Mouse (Mus musculus) heart, adult 2 months (tissue): ENCODE measurements at regions not wholly inside any gene's neighbourhood (a gene's known extent, or its start where the extent isn't known, plus 50 kb on each side); places are given as distances from the start of the nearest gene placed in this dataset.

Experiments used
- DNase-seq, 2 experiments: peaks; one replicate each; pipeline ENCODE4 v3.0.0; 2021
- H3K27ac ChIP-seq: fragments of 200-600 bp; 2 replicates; pipeline ENCODE4 v1.8.1; 2022
- H3K27me3 ChIP-seq: fragments of 200-500 bp; 2 replicates; pipeline ENCODE4 v1.6.1; 2012; ENCODE audit warnings: mild to moderate bottlenecking, low read length, inconsistent platforms, mixed read lengths; ENCODE audit not compliant: control insufficient read depth, insufficient read depth
- H3K36me3 ChIP-seq: fragments of 200-500 bp; 2 replicates; pipeline ENCODE4 v1.6.1; 2012; ENCODE audit warnings: low read length, inconsistent platforms; ENCODE audit not compliant: control insufficient read depth, insufficient read depth
- H3K4me1 ChIP-seq: fragments of 200-500 bp; 2 replicates; pipeline ENCODE4 v1.6.1; 2011; ENCODE audit warnings: low read length; ENCODE audit not compliant: control insufficient read depth, insufficient read depth
- H3K4me3 ChIP-seq: fragments of 200-600 bp; 2 replicates; pipeline ENCODE4 v1.8.1; 2022
- H3K79me2 ChIP-seq: fragments of 200-500 bp; replicated peaks from 2 replicates; pipeline ENCODE4 v1.6.1; 2012; ENCODE audit warnings: mild to moderate bottlenecking, inconsistent platforms, low read length, moderate library complexity, mixed read lengths; ENCODE audit not compliant: control insufficient read depth, insufficient read depth
- H3K9ac ChIP-seq: fragments of 200-500 bp; 2 replicates; pipeline ENCODE4 v1.6.1; 2012; ENCODE audit warnings: low read depth, mild to moderate bottlenecking, control low read depth, inconsistent platforms, low read length, mixed read lengths
- CTCF ChIP-seq: fragments of 200-600 bp; IDR thresholded peaks from 2 replicates; pipeline ENCODE4 v1.8.1; 2022; ENCODE audit warnings: antibody characterized with exemption, mild to moderate bottlenecking, moderate library complexity
- EP300 ChIP-seq: fragments of 200-500 bp; IDR thresholded peaks from 2 replicates; pipeline ENCODE4 v1.6.1; 2011; ENCODE audit warnings: low read depth, low read length, control low read depth; ENCODE audit not compliant: insufficient read depth
- POLR2A ChIP-seq: fragments of 200-500 bp; IDR thresholded peaks from 2 replicates; pipeline ENCODE4 v1.6.1; 2011; ENCODE audit warnings: mild to moderate bottlenecking, low read depth, low read length, control low read depth; ENCODE audit not compliant: insufficient read depth
- WGBS: fragments of 180-500 bp; shearing (Covaris S2); methylation state at CpG from one replicate; pipeline ENCODE4 v1.1.7; 2018; 5-methylcytosine and 5-hydroxymethylcytosine counted together
- intact Hi-C: fragments of 180-260 bp; cut with DNase I; formaldehyde crosslinking; loops from one replicate; pipeline ENCODE4 v1.15.1; 2025

- DNase-seq: no peak
- no peaks in the 10 kb centered on the region for H3K4me1 ChIP-seq
- no peak overlapping the region for H3K4me3 ChIP-seq
- no peak overlapping the region for H3K9ac ChIP-seq
- intact Hi-C loops: no loop called here
- H3K27ac ChIP-seq: no peak overlapping the region
- no peak for TF ChIP-seq CTCF
- WGBS: 67% methylated on average over 4 of the region's 4 CpGs
- H3K79me2 ChIP-seq: no peaks in the 10 kb centered on the region
- no peaks in the 10 kb centered on the region for H3K27me3 ChIP-seq
- no peaks in the 10 kb centered on the region for H3K36me3 ChIP-seq
Observed at GRCm38 (mm10) chr7:51140796-51141195, 370.0 kb upstream of the Ano5 start.

GRCm38 (mm10) chr7:51175211-51175610, 335.6 kb upstream of the Ano5 start:
- no peak overlapping the region for H3K4me3 ChIP-seq
- H3K9ac ChIP-seq: no peak overlapping the region
- H3K4me1 ChIP-seq: no peaks in the 10 kb centered on the region
- no peak for DNase-seq
- no peaks in the 10 kb centered on the region for H3K79me2 ChIP-seq
- TF ChIP-seq EP300: no peak
- no peak for TF ChIP-seq POLR2A
- TF ChIP-seq CTCF: no peak
- intact Hi-C loops: loop anchor here (10.0 kb wide), 1 partner anchor 60 kb away; no protein-coding TSS in a partner anchor
- no peaks in the 10 kb centered on the region for H3K27me3 ChIP-seq
- WGBS: 71% methylated on average over 8 of the region's 8 CpGs
- no peaks in the 10 kb centered on the region for H3K36me3 ChIP-seq
- H3K27ac ChIP-seq: no peak overlapping the region

- intact Hi-C loops: no loop called here
- H3K27me3 ChIP-seq: no peaks in the 10 kb centered on the region
- H3K27ac ChIP-seq: no peak overlapping the region
- H3K79me2 ChIP-seq: no peaks in the 10 kb centered on the region
- H3K4me1 ChIP-seq: no peaks in the 10 kb centered on the region
- 82% methylated on average over 6 of the region's 6 CpGs for WGBS
- H3K9ac ChIP-seq: no peak overlapping the region
- H3K4me3 ChIP-seq: no peak overlapping the region
- TF ChIP-seq CTCF (no peak), POLR2A (no peak), EP300 (no peak)
- no peak for DNase-seq
- H3K36me3 ChIP-seq: no peaks in the 10 kb centered on the region
Observed at GRCm38 (mm10) chr7:51215487-51216232, 295.2 kb upstream of the Ano5 start.

- Histone ChIP-seq H3K9ac (no peak overlapping the region), H3K4me1 (no peaks in the 10 kb centered on the region), H3K79me2 (no peaks in the 10 kb centered on the region), H3K36me3 (no peaks in the 10 kb centered on the region), H3K27me3 (no peaks in the 10 kb centered on the region), H3K27ac (no peak overlapping the region), H3K4me3 (no peak overlapping the region)
- TF ChIP-seq CTCF: no peak
- TF ChIP-seq POLR2A: no peak
- no peak for TF ChIP-seq EP300
- intact Hi-C loops: no loop called here
- no peak for DNase-seq
- WGBS: 43% methylated on average over 3 of the region's 3 CpGs
Observed at GRCm38 (mm10) chr7:51216233-51216605, 294.6 kb upstream of the Ano5 start.

GRCm38 (mm10) chr7:51221351-51221750, 289.5 kb upstream of the Ano5 start:
- Histone ChIP-seq H3K4me3 (no peak overlapping the region), H3K4me1 (no peaks in the 10 kb centered on the region)

GRCm38 (mm10) chr7:51221806-51222205, 289.0 kb upstream of the Ano5 start:
- Histone ChIP-seq H3K36me3 (no peaks in the 10 kb centered on the region), H3K4me3 (no peak overlapping the region), H3K79me2 (no peaks in the 10 kb centered on the region), H3K9ac (no peak overlapping the region), H3K27ac (no peak overlapping the region), H3K27me3 (no peaks in the 10 kb centered on the region), H3K4me1 (no peaks in the 10 kb centered on the region)
- DNase-seq: no peak
- no peak for TF ChIP-seq EP300
- TF ChIP-seq POLR2A: no peak
- no peak for TF ChIP-seq CTCF
- intact Hi-C loops: no loop called here
- 56% methylated on average over 1 of the region's 1 CpGs for WGBS

More at GRCm38 (mm10) chr7:51221351-51221750, 289.5 kb upstream of the Ano5 start:
- Histone ChIP-seq H3K9ac (no peak overlapping the region), H3K36me3 (no peaks in the 10 kb centered on the region), H3K79me2 (no peaks in the 10 kb centered on the region), H3K27ac (no peak overlapping the region), H3K27me3 (no peaks in the 10 kb centered on the region)
- no peak for TF ChIP-seq POLR2A
- TF ChIP-seq EP300: no peak
- TF ChIP-seq CTCF: no peak
- DNase-seq: no peak
- 69% methylated on average over 4 of the region's 4 CpGs for WGBS
- intact Hi-C loops: no loop called here
